In the genomic region with DNA sequence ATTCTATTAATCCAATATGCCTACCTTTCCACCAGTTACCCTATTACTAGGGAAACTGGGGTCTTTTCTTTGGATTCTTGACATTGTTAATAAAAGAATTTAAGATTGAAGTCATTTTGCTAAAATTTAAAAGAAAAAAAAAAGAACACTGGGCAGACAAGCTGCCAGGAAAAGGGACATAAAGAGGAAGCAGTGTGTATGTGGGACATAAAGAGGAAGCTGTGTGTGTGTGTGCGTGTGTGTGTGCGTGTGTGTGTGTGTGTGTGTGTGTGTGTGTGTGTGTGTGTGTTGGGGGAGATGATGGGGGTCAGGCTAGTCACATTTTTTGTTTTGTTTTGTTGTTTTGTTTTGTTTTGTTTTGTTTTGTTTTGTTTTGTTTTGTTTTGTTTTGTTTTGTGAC, we compare ENCODE assay signal across 35 mouse cellular contexts.
"Had no signal": no experiment of that assay in that cellular context is flagged by ENCODE, and none has a peak within 500 bp of the region (broad histone marks: within the 10 kb centered on the region; RNA-seq: fewer than 3 reads in every experiment).

No protein-coding gene starts in this region.

- H3K9ac ChIP-seq: heart, embryonic 12.5 days; heart, embryonic 13.5 days; heart, embryonic 15.5 days; hindbrain, embryonic 12.5 days; hindbrain, embryonic 13.5 days; hindbrain, embryonic 14.5 days; hindbrain, embryonic 15.5 days; intestine, embryonic 15.5 days; kidney, embryonic 15.5 days had no signal

- H3K36me3 ChIP-seq: heart, embryonic 10.5 days; heart, embryonic 12.5 days; heart, embryonic 13.5 days; heart, embryonic 15.5 days; hindbrain, embryonic 10.5 days; hindbrain, embryonic 12.5 days; hindbrain, embryonic 13.5 days; hindbrain, embryonic 15.5 days; intestine, embryonic 15.5 days; kidney, embryonic 15.5 days had no signal

- H3K27me3 ChIP-seq: heart, embryonic 12.5 days; heart, embryonic 13.5 days; heart, embryonic 15.5 days; hindbrain, embryonic 15.5 days; intestine, embryonic 15.5 days had no signal

- ATAC-seq: hindbrain, embryonic 16.5 days; hindbrain, postnatal 0 days; inflammation-experienced regulatory T-cells, adult 6 months; intestine, embryonic 15.5 days; intestine, embryonic 16.5 days; intestine, postnatal 0 days had no signal

- H3K9me3 ChIP-seq: heart, embryonic 10.5 days; heart, embryonic 12.5 days; heart, embryonic 13.5 days; heart, embryonic 15.5 days; hindbrain, embryonic 10.5 days; hindbrain, embryonic 12.5 days; hindbrain, embryonic 13.5 days; hindbrain, embryonic 15.5 days; intestine, embryonic 15.5 days; kidney, embryonic 15.5 days had no signal

- H3K4me2 ChIP-seq: heart, embryonic 11.5 days; heart, embryonic 12.5 days; heart, embryonic 13.5 days; heart, embryonic 15.5 days; hindbrain, embryonic 12.5 days; hindbrain, embryonic 13.5 days; hindbrain, embryonic 14.5 days; hindbrain, embryonic 15.5 days; intestine, embryonic 15.5 days; kidney, embryonic 15.5 days had no signal

- H3K4me3 ChIP-seq: heart, embryonic 10.5 days; heart, embryonic 12.5 days; heart, embryonic 13.5 days; heart, embryonic 15.5 days; hindbrain, embryonic 10.5 days; hindbrain, embryonic 12.5 days; hindbrain, embryonic 13.5 days; hindbrain, embryonic 15.5 days; intestine, embryonic 15.5 days; kidney, embryonic 15.5 days; layer of hippocampus, adult 2 months had no signal

- H3K27ac ChIP-seq: heart, embryonic 10.5 days; heart, embryonic 13.5 days; heart, embryonic 15.5 days; hindbrain, embryonic 10.5 days; hindbrain, embryonic 12.5 days; hindbrain, embryonic 13.5 days; hindbrain, embryonic 14.5 days; hindbrain, embryonic 15.5 days; hindbrain, postnatal 0 days; intestine, embryonic 15.5 days; kidney, embryonic 15.5 days; kidney, postnatal 0 days; layer of hippocampus, adult 2 months had no signal

- H3K4me1 ChIP-seq: heart, embryonic 10.5 days; heart, embryonic 12.5 days; heart, embryonic 13.5 days; heart, embryonic 15.5 days; hindbrain, embryonic 10.5 days; hindbrain, embryonic 12.5 days; hindbrain, embryonic 13.5 days; hindbrain, embryonic 15.5 days; intestine, embryonic 15.5 days; kidney, embryonic 15.5 days had no signal

- DNase-seq: heart, postnatal 10 days; heart, postnatal 14 days; heart, postnatal 36 days; heart, postnatal 4 days; kidney, adult 11 months; kidney, adult 18-20 months; kidney, adult 2 months; kidney, adult 8-10 months; kidney, adult 9 months; kidney, postnatal 10 days; kidney, postnatal 14 days; kidney, postnatal 25 days; kidney, postnatal 36 days; kidney, postnatal 4 days; layer of hippocampus, adult 9-11 months; layer of hippocampus, postnatal 36 days had no signal
